Mouse (Mus musculus) lung, postnatal 4 days (tissue): ENCODE measurements at regions not wholly inside any gene's neighbourhood (a gene's known extent, or its start where the extent isn't known, plus 50 kb on each side); places are given as distances from the start of the nearest gene placed in this dataset.

Experiments
- DNase-seq, 2 experiments: peaks; one replicate each; pipeline ENCODE4 v3.0.0; 2021

DNA sequence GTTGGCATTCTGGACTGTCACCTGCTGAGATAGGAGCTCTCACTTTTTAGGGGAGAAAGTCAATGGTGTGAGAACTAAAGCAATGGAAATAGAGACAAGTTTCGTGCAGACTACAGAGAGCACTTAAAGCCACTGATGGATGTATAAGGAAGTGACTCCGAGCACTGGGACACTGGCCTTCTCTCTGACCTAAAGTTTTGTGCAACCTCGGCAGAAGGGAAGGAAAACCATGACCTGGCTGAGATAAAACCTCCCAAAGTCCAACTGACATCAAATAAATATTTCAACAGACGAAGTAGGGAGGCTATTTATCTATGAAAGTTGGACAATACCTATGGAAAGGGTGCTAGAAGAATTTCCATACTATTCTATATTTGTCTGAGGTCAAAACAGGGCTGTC, 80.0 kb upstream of the Ahr start:
- no peak for DNase-seq

- no peak for DNase-seq
Measured at GRCm38 (mm10) chr12:35607652-35608051, 72.8 kb upstream of the Ahr start.

DNA sequence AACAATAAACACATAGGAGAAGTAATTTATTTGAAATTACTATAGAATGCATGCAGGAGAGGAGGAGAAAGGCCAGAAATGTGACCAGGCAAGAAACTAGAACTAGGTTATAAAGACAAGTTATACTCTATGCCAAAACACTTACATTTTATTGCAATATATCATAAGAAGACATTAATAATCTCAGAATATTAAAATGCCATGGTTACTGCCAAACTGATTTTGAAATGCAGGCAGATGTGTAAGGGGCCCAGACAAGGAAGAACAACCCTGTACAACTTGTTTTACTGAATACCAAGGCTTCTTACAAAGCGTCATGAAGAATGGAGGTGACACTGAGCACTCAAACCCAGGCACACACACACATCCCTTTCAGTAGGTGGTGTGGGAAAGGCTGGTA, 68.9 kb upstream of the Ahr start:
- DNase-seq: no peak

GRCm38 (mm10) chr12:35602589-35602988, 67.8 kb upstream of the Ahr start:
- no peak for DNase-seq

- no peak for DNase-seq
Measured at GRCm38 (mm10) chr12:35598298-35598697, 63.5 kb upstream of the Ahr start.

DNA sequence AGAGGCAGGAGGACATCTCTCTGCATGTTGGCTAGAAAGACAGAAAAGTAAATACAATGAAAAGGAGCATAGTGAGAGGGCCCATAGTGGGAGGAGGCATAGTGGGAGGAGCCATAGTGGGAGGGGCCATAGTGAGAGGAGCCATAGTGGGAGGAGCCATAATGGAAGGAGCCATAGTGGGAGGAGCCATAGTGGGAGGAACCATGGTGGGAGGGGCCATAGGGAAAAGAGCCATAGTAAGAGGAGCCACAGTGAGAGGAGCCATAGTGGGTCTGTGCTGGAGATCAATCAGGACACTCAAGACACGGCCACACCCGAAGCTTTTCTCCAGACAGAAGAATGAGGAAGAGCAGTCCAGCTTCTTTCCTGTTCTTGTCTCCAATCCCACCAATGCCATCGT, 58.0 kb upstream of the Ahr start:
- no peak for DNase-seq
